Mouse (Mus musculus): ENCODE results near the gene Runx2. TPM values are rescaled to one million over a fixed set of nuclear protein-coding genes. Genes with fewer than 3 reads are reported as not detected.

Gene Runx2
- total and polyA plus RNA-seq, 2 experiments from 2014 or later: 0.83 to 1.5 TPM

DNA sequence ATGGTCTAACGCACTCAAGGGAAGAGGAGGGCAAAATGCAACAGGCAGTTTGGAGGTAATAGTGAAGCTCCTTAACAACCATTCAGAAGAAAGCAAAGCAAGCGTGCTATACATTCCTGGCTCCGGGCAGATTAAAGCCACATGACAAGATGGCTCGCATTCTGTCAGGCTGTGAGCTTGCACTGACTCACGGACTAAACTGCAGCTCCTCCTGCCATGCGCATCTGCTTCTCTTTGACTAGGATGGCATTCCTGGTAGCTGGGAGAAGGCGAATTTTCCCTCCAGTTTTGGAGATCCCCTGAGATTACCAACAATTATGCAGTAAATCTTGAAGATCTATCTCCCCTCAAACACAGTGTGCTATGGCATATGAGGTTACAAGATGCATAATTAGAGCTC is 254.6 kb downstream of the Runx2 start:
- ATAC-seq: no peak
- no peak overlapping the region for H3K27ac ChIP-seq
- no peak overlapping the region for H3K4me2 ChIP-seq (ENCODE audit: low read depth, low read length)
- no peaks in the 10 kb centered on the region for H3K27me3 ChIP-seq (ENCODE audit: insufficient read depth, low read length)
- H3K9me3 ChIP-seq (ENCODE audit: low read length): no peaks in the 10 kb centered on the region
- H3K4me1 ChIP-seq (ENCODE audit: insufficient read depth, low read length): no peaks in the 10 kb centered on the region
- TF ChIP-seq CTCF (IDR thresholded peaks at IDR 0.05; ENCODE audit: low read depth): no peak
- H3K36me3 ChIP-seq (ENCODE audit: insufficient read depth, low read length): no peaks in the 10 kb centered on the region
- no peak overlapping the region for H3K9ac ChIP-seq (replicated peaks; ENCODE audit: low read length)
- H3K4me3 ChIP-seq (ENCODE audit: low read length): no peak overlapping the region
- WGBS: 67% methylated on average over 7 of the region's 7 CpGs
- no peak for DNase-seq (ENCODE audit: low spot score)

DNA sequence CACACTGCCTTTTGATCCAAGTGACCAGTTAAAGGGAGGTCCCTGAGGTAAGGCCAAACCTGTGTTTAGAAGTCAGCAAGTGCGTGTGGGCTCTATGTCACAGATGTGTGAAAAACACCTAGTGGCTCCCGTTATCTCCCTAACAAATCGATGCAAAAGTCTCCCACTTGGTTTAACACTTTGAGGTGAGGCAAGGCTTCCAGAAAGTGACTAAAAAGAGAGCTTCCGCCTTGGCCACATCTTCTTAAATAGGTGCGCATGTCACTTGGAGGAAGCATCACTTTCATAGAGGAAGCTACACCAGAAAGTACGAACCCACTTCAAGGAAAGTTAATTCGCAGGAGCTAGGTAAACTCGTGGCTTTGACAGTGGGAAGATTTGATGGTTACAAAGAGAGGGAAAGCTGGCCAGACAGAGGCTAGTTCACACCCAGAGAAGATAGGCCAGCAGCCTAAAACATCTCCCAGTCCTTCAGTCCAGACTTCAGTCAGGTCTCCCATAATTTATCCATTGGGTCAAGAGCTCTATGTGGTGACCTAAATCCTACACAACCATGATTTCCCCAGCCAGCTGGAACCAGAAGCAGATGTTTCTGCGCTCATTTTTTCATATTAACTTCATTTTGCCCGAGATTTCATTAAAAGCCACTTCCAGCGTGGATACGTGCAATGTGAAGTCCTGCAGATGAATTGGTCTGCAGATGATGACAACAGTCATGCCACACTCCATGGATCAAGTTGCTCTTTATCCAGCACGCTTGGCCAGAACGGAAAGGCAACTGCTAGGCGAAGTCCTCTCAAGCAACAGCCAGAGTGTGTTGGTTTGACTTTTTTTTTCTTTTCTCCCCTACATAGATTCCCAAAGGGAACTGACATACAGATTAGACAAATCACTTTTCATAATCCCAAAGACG is 257.1 kb downstream of the Runx2 start:
- Histone ChIP-seq H3K9ac (replicated peaks; ENCODE audit: low read length) (no peak overlapping the region), H3K27ac (no peak overlapping the region), H3K4me1 (ENCODE audit: insufficient read depth, low read length) (no peaks in the 10 kb centered on the region), H3K4me2 (ENCODE audit: low read depth, low read length) (no peak overlapping the region), H3K9me3 (ENCODE audit: low read length) (no peaks in the 10 kb centered on the region), H3K4me3 (ENCODE audit: low read length) (no peak overlapping the region), H3K27me3 (ENCODE audit: insufficient read depth, low read length) (no peaks in the 10 kb centered on the region), H3K36me3 (ENCODE audit: insufficient read depth, low read length) (no peaks in the 10 kb centered on the region)
- WGBS: 86% methylated on average over 16 of the region's 16 CpGs
- ATAC-seq (no peak), DNase-seq (ENCODE audit: low spot score) (no peak)
- no peak for TF ChIP-seq CTCF (IDR thresholded peaks at IDR 0.05; ENCODE audit: low read depth)

DNA sequence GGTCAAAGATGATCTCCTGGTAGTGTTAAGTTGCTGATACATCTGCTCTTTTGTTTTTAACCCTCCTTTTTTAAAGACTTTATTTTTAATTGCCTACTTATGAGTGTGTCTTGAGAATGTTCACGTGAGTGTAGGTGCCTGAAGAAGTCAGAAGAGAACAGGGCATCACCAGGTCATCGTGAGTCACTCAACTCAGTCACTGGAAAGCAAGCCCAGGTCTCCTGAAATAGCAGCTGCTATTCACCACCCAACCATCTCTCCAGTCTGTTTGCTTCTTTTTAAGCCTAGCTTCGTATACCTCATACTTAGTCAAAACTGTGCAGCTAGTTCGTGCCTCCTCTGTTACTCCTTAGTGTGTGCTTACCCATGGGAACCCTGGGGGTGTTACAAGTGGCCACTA is 259.7 kb downstream of the Runx2 start:
- 92% methylated on average over 4 of the region's 4 CpGs for WGBS
- ATAC-seq (no peak), DNase-seq (ENCODE audit: low spot score) (no peak)
- Histone ChIP-seq H3K4me2 (ENCODE audit: low read depth, low read length) (no peak overlapping the region), H3K27me3 (ENCODE audit: insufficient read depth, low read length) (no peaks in the 10 kb centered on the region), H3K4me1 (ENCODE audit: insufficient read depth, low read length) (no peaks in the 10 kb centered on the region), H3K36me3 (ENCODE audit: insufficient read depth, low read length) (no peaks in the 10 kb centered on the region), H3K27ac (no peak overlapping the region), H3K9ac (replicated peaks; ENCODE audit: low read length) (no peak overlapping the region), H3K9me3 (ENCODE audit: low read length) (no peaks in the 10 kb centered on the region), H3K4me3 (ENCODE audit: low read length) (no peak overlapping the region)
- no peak for TF ChIP-seq CTCF (IDR thresholded peaks at IDR 0.05; ENCODE audit: low read depth)

DNA sequence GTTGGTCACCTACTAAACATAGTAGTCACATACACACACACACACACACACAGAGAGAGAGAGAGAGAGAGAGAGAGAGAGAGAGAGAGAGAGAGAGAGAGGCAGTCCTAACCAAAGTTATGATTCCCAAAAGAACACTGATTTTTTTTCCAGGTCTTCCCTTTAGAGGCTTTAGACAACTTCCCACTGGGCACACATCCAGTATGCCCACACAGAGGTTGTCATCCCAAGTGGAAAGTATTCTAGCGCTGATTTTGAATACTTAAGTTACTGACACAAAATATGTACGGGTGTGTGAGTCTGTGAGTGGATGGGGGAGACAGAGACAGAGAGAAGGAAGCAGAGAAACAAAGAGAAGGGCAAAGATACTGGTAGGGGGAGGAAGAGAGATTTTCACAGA is 265.0 kb downstream of the Runx2 start:
- Histone ChIP-seq H3K27ac (no peak overlapping the region), H3K9me3 (ENCODE audit: low read length) (no peaks in the 10 kb centered on the region), H3K9ac (replicated peaks; ENCODE audit: low read length) (no peak overlapping the region), H3K36me3 (ENCODE audit: insufficient read depth, low read length) (no peaks in the 10 kb centered on the region), H3K27me3 (ENCODE audit: insufficient read depth, low read length) (no peaks in the 10 kb centered on the region), H3K4me1 (ENCODE audit: insufficient read depth, low read length) (no peaks in the 10 kb centered on the region), H3K4me3 (ENCODE audit: low read length) (no peak overlapping the region), H3K4me2 (ENCODE audit: low read depth, low read length) (no peak overlapping the region)
- no peak for DNase-seq (ENCODE audit: low spot score)
- no peak for ATAC-seq
- no peak for TF ChIP-seq CTCF (IDR thresholded peaks at IDR 0.05; ENCODE audit: low read depth)
- 63% methylated on average over 2 of the region's 2 CpGs for WGBS

DNA sequence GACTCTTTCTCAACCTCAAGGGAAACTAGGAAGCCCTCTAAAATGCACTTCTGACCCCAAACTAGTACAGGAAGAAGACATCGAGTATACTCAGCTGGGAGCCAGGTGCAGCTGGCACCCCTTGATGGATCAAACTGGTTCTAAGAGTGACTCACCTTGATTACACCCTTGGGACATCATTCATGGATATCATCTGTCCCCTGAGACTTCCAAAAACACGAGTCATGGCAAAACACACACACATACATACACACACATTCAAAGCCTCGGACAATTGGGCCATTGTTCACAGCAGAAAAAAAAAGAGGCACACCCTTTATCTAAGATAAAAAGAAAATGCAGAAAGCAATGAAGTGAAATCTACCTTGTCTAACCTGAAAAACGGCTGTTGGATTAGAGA is 266.7 kb downstream of the Runx2 start:
- WGBS: 74% methylated on average over 4 of the region's 4 CpGs
- no peak overlapping the region for H3K27ac ChIP-seq
- no peak for ATAC-seq

DNA sequence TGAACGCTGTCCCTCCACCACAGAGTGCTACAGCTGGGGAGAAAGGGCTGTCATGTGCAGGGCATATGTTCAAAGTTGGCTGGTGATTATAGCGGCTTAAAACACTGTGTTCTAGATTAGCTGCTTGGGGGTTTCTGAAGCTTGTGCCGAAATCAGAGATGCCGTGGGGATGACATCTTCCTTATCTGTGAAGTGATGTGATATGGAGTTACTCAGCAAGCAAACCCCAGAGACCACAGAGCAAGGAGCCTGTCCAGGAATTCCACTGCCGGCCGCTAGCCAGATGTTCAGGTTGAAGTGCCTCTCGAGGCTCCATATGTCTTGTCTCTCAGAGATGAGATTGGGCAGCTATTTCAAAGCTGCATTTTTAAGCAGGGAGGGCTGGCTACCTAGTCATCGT is 267.8 kb downstream of the Runx2 start:
- Histone ChIP-seq H3K36me3 (ENCODE audit: insufficient read depth, low read length) (no peaks in the 10 kb centered on the region), H3K9me3 (ENCODE audit: low read length) (no peaks in the 10 kb centered on the region), H3K4me2 (ENCODE audit: low read depth, low read length) (no peak overlapping the region), H3K27ac (no peak overlapping the region), H3K27me3 (ENCODE audit: insufficient read depth, low read length) (no peaks in the 10 kb centered on the region), H3K4me3 (ENCODE audit: low read length) (no peak overlapping the region), H3K9ac (replicated peaks; ENCODE audit: low read length) (no peak overlapping the region), H3K4me1 (ENCODE audit: insufficient read depth, low read length) (no peaks in the 10 kb centered on the region)
- WGBS: 64% methylated on average over 8 of the region's 8 CpGs
- DNase-seq (ENCODE audit: low spot score) (no peak), ATAC-seq (no peak)
- no peak for TF ChIP-seq CTCF (IDR thresholded peaks at IDR 0.05; ENCODE audit: low read depth)

More for the DNA sequence above, 266.7 kb downstream of the Runx2 start:
- no peaks in the 10 kb centered on the region for H3K27me3 ChIP-seq (ENCODE audit: insufficient read depth, low read length)
- H3K4me2 ChIP-seq (ENCODE audit: low read depth, low read length): no peak overlapping the region
- H3K4me3 ChIP-seq (ENCODE audit: low read length): no peak overlapping the region
- no peaks in the 10 kb centered on the region for H3K9me3 ChIP-seq (ENCODE audit: low read length)
- no peak for TF ChIP-seq CTCF (IDR thresholded peaks at IDR 0.05; ENCODE audit: low read depth)
- no peak overlapping the region for H3K9ac ChIP-seq (replicated peaks; ENCODE audit: low read length)
- H3K36me3 ChIP-seq (ENCODE audit: insufficient read depth, low read length): no peaks in the 10 kb centered on the region
- no peak for DNase-seq (ENCODE audit: low spot score)
- H3K4me1 ChIP-seq (ENCODE audit: insufficient read depth, low read length): no peaks in the 10 kb centered on the region

DNA sequence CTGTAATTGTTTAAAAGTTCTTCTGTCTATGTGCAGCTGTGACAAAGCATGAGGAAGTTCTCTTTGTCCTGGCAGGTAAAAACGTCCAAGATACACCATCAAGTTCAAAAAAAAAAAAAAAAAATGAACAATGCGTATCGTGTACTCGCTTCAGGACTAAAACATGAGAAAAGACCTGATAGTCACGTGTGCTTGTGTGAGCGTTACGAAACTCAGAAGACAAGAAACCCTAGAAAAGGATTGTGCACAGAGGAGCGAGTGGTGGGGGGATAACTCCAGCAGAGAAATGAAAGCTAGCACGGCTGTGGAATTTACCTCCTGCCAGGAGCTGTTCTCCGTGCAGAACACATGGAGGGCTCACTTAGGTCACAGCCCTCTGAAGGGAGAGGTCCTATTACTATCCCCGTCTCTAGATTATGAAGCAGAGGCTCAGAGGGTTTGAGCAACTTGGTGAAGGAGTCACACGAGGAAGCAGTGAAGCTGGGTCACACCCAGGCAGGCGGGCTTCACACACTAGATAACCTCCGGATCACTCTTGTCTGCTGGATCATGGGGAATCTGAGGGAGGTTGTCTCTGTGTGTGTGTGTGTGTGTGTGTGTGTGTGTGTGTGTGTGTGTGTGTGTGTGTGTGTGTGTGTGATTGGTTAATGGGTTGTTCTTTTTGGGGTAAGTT is 269.3 kb downstream of the Runx2 start:
- Histone ChIP-seq H3K36me3 (ENCODE audit: insufficient read depth, low read length) (no peaks in the 10 kb centered on the region), H3K4me2 (ENCODE audit: low read depth, low read length) (no peak overlapping the region), H3K4me1 (ENCODE audit: insufficient read depth, low read length) (no peaks in the 10 kb centered on the region), H3K4me3 (ENCODE audit: low read length) (no peak overlapping the region), H3K9me3 (ENCODE audit: low read length) (no peaks in the 10 kb centered on the region), H3K9ac (replicated peaks; ENCODE audit: low read length) (no peak overlapping the region), H3K27ac (no peak overlapping the region), H3K27me3 (ENCODE audit: insufficient read depth, low read length) (no peaks in the 10 kb centered on the region)
- ATAC-seq: no peak
- DNase-seq (ENCODE audit: low spot score): no peak
- WGBS: 51% methylated on average over 14 of the region's 14 CpGs
- TF ChIP-seq CTCF (IDR thresholded peaks at IDR 0.05; ENCODE audit: low read depth): no peak

All from hindbrain, postnatal 0 days (tissue).